ENCODE assay signal across 32 mouse cellular contexts in genomic region chr3:51321141-51321540, GRCm38 (mm10).
"Had no signal": no experiment of that assay in that cellular context is flagged by ENCODE, and none has a peak within 500 bp of the region (broad histone marks: within the 10 kb centered on the region; RNA-seq: fewer than 3 reads in every experiment).

No protein-coding gene starts in this region.

- H3K27ac ChIP-seq: limb, embryonic 10.5 days; limb, embryonic 12.5 days; limb, embryonic 13.5 days; limb, embryonic 15.5 days; liver, embryonic 12.5 days; liver, embryonic 13.5 days; liver, embryonic 14.5 days; liver, embryonic 15.5 days; lung, embryonic 15.5 days; macrophage; midbrain, embryonic 10.5 days; midbrain, embryonic 12.5 days; midbrain, embryonic 13.5 days; midbrain, embryonic 15.5 days; neural tube, embryonic 12.5 days had no signal

- H3K4me2 ChIP-seq: limb, embryonic 12.5 days; limb, embryonic 13.5 days; limb, embryonic 15.5 days; liver, embryonic 11.5 days; liver, embryonic 12.5 days; liver, embryonic 13.5 days; liver, embryonic 15.5 days; lung, embryonic 14.5 days; lung, embryonic 15.5 days; midbrain, embryonic 11.5 days; midbrain, embryonic 12.5 days; midbrain, embryonic 13.5 days; midbrain, embryonic 15.5 days; neural tube, embryonic 12.5 days had no signal

- H3K9ac ChIP-seq: limb, embryonic 12.5 days; limb, embryonic 13.5 days; limb, embryonic 15.5 days; liver, embryonic 12.5 days; liver, embryonic 13.5 days; liver, embryonic 14.5 days; liver, embryonic 15.5 days; liver, postnatal 0 days; lung, embryonic 14.5 days; lung, embryonic 15.5 days; midbrain, embryonic 12.5 days; midbrain, embryonic 13.5 days; midbrain, embryonic 15.5 days; neural tube, embryonic 12.5 days had no signal

- H3K4me3 ChIP-seq: limb, embryonic 10.5 days; limb, embryonic 12.5 days; limb, embryonic 13.5 days; limb, embryonic 15.5 days; liver, embryonic 12.5 days; liver, embryonic 13.5 days; liver, embryonic 15.5 days; lung, embryonic 15.5 days; megakaryocyte, embryonic 14.5 days; midbrain, embryonic 10.5 days; midbrain, embryonic 12.5 days; midbrain, embryonic 13.5 days; midbrain, embryonic 15.5 days; myocyte; neural tube, embryonic 12.5 days had no signal

- DNase-seq: left cerebral cortex, postnatal 4 days; liver; liver, embryonic 13.5 days; liver, postnatal 0 days; lung, adult 18-20 months; lung, adult 2 months; lung, embryonic 14.5 days; lung, postnatal 10 days; lung, postnatal 14 days; lung, postnatal 36 days; lung, postnatal 4 days; midbrain, embryonic 14.5 days had no signal

- H3K4me1 ChIP-seq: limb, embryonic 10.5 days; limb, embryonic 12.5 days; limb, embryonic 15.5 days; liver, embryonic 12.5 days; liver, embryonic 13.5 days; lung, embryonic 15.5 days; midbrain, embryonic 10.5 days; midbrain, embryonic 12.5 days; midbrain, embryonic 13.5 days; midbrain, embryonic 15.5 days; neural tube, embryonic 12.5 days had no signal

- H3K27me3 ChIP-seq: limb, embryonic 12.5 days; limb, embryonic 13.5 days; limb, embryonic 15.5 days; liver, embryonic 12.5 days; liver, embryonic 13.5 days; liver, embryonic 15.5 days; lung, embryonic 15.5 days; megakaryocyte, embryonic 14.5 days; midbrain, embryonic 12.5 days; midbrain, embryonic 13.5 days; midbrain, embryonic 15.5 days; neural tube, embryonic 12.5 days had no signal

- H3K9me3 ChIP-seq: limb, embryonic 10.5 days; limb, embryonic 12.5 days; limb, embryonic 13.5 days; limb, embryonic 15.5 days; liver, embryonic 15.5 days; lung, embryonic 15.5 days; megakaryocyte, embryonic 14.5 days; midbrain, embryonic 12.5 days; midbrain, embryonic 13.5 days; midbrain, embryonic 15.5 days; neural tube, embryonic 12.5 days had no signal

- ATAC-seq: liver, embryonic 12.5 days; liver, postnatal 0 days; lung, postnatal 0 days; midbrain, embryonic 13.5 days; midbrain, embryonic 15.5 days; midbrain, embryonic 16.5 days had no signal
